Mouse (Mus musculus): ENCODE results near the gene Rab37. TPM values are rescaled to one million over a fixed set of nuclear protein-coding genes. Genes with fewer than 3 reads are reported as not detected.

Gene Rab37
- 1.4 and 1.6 TPM in 2 replicates for polyA plus RNA-seq (2015; fragmentation: Nextera tagmentation; extraction: Ambion mirVana)

DNA sequence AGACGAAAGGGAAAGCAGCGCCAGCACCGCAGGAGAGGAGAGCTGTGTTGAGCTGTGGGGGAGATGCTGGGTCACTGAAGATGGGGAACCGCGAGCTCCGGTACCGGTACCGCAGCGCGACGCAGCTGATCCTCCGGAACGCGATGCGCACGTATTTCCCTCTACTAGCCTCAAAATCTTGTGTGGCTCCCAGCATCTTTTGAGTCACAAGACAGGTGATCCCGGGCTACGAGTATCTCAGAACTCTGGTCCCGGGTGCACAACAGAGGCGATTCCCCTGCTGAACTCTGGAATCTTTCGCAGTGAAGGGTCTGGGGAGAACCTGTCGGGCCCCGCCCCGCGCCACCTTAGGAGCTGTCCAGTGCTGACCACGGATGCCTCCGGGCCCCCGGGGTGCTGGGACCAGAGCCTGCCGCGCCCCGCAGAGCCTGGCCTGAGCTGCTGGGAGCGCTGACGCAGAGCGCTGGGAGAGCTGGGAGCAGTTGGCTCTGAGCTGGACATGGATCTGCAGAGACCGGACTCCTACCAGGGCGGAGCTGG, at the start of gene Rab37:
Gene Rab37 (plus strand): TSS at position 70 of the 540 bp plus-strand sequence.
- ATAC-seq (ENCODE audit: low FRiP score, low read depth) = no peak
- peaks cover 6% of the 10 kb centered on the region; the same call in 1 of the 2 replicates for H3K9me3 ChIP-seq
- H3K36me3 ChIP-seq = no peaks in the 10 kb centered on the region
- no peak within 1 kb of the TSS for H3K9ac ChIP-seq
- peaks cover 9% of the 10 kb centered on the region for H3K4me1 ChIP-seq
- peak within 1 kb of the TSS; percentile 41 for H3K4me2 ChIP-seq (replicated peaks)
- peaks cover 47% of the 10 kb centered on the region for H3K27me3 ChIP-seq
- H3K4me3 ChIP-seq = peak within 1 kb of the TSS; percentile 16; the same call in 1 of the 2 replicates
- WGBS = 2% methylated on average over 36 of the region's 36 CpGs
- no peak within 1 kb of the TSS for H3K27ac ChIP-seq

DNA sequence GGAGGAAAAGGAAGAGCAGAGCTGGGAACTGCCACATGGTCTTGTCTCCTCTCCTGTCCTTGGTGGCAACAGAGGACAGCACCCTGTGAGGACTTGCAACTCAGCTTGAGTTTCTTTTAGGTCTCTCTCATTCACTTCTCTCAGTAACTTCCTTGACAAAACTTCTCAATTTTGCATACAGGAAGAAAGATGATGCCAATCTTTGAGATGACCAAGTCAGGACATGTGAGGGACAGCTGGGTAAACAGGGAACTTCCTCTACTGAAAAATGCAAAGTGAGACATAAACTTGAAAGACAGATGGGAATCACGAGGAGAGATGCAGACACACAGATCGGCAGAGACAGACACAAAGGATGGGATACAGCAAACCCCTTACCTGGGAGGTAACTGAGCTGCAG, 43.0 kb upstream of the Rab37 start, which contains the start of gene Cd300ld3:
Gene Cd300ld3 (minus strand): TSS at position 151 of the 400 bp plus-strand sequence.
- Histone ChIP-seq H3K4me2 (replicated peaks) (no peak within 1 kb of the TSS), H3K36me3 (no peaks in the 10 kb centered on the region), H3K4me3 (no peak within 1 kb of the TSS), H3K9me3 (no peaks in the 10 kb centered on the region), H3K4me1 (no peaks in the 10 kb centered on the region), H3K9ac (no peak within 1 kb of the TSS), H3K27me3 (no peaks in the 10 kb centered on the region), H3K27ac (no peak within 1 kb of the TSS)
- ATAC-seq (ENCODE audit: low FRiP score, low read depth) = no peak
- 74% methylated on average over 2 of the region's 2 CpGs for WGBS

DNA sequence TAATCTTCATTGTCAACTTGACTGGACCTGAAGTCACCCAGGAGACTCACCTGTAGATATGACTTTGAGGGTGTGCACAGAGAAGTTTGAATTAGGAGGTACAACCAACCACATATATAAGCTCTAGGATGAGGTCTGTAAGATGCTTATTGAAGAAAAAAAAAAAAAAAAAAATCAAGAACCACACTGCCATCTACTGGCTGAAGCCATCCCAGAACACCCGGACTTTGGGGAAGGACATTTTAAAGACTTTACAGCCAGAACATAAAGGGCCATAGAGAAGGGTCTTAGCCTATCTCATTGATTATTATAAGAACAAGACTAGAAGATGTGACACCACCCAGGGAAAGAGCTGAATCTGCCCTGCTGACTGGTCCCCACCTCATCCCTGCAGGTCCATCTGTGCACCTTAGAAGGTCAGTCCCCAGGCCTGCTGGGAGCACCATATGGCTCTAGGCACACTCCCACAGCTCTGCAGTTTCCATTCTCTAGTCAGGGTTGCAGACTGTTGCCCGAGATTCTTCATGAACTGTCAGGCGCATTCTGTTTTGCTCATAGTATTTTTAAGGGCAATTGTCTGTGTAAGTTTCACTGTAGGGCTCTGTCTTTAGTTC, 41.8 kb upstream of the Rab37 start:
- no peaks in the 10 kb centered on the region for H3K36me3 ChIP-seq
- WGBS = 37% methylated on average over 3 of the region's 3 CpGs
- H3K4me1 ChIP-seq = no peaks in the 10 kb centered on the region
- no peak overlapping the region for H3K9ac ChIP-seq
- H3K4me3 ChIP-seq = no peak overlapping the region
- H3K27me3 ChIP-seq = no peaks in the 10 kb centered on the region
- no peaks in the 10 kb centered on the region for H3K9me3 ChIP-seq
- no peak overlapping the region for H3K27ac ChIP-seq
- no peak for ATAC-seq (ENCODE audit: low FRiP score, low read depth)
- no peak overlapping the region for H3K4me2 ChIP-seq (replicated peaks)

DNA sequence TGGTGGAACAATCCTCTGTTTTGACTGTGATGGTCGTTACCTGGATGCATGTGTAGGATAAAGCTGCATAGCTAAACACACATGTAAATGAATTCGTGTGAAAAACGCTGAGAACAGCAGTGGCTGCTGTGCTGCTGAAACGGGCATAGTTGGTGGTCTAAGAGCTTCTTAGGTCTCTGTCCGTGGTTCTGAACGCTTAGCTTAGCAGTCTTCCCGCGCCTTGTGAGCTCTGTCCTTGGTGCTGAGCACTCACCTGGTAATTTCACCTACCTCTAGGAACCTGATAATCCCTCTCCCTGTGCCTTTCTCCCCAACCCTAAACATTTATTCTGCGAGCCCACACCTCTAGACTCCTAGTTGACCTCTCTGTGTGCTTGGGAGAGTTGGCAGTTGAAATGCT, 39.0 kb upstream of the Rab37 start:
- H3K4me2 ChIP-seq (replicated peaks) = no peak overlapping the region
- no peak overlapping the region for H3K4me3 ChIP-seq
- no peak overlapping the region for H3K9ac ChIP-seq
- no peaks in the 10 kb centered on the region for H3K4me1 ChIP-seq
- H3K9me3 ChIP-seq = no peaks in the 10 kb centered on the region
- no peak overlapping the region for H3K27ac ChIP-seq
- no peaks in the 10 kb centered on the region for H3K36me3 ChIP-seq
- no peak for ATAC-seq (ENCODE audit: low FRiP score, low read depth)
- 4% methylated on average over 9 of the region's 9 CpGs for WGBS
- no peaks in the 10 kb centered on the region for H3K27me3 ChIP-seq

DNA sequence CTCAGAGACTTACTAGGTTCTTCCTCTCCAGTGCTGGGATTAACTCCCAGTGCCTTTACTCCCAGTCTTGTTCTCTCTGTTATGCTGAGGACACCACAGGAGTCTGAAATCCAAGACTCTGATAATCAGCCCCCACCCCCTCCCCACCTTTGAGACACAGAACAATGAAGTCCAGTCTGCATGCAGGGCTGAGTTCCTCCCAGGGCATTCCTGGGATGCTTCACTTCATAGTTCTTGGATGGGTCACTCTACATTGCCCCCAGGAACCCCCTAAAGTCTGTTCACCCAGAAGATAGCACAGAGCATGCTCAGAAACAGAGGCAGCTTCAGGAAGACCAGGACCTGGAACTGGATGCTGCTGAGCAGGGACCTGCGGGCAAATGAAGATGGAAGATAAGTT, 38.2 kb upstream of the Rab37 start:
- Histone ChIP-seq H3K9ac (no peak overlapping the region), H3K4me3 (no peak overlapping the region), H3K4me2 (replicated peaks) (no peak overlapping the region), H3K9me3 (no peaks in the 10 kb centered on the region), H3K36me3 (no peaks in the 10 kb centered on the region), H3K27me3 (no peaks in the 10 kb centered on the region), H3K4me1 (no peaks in the 10 kb centered on the region), H3K27ac (no peak overlapping the region)
- no peak for ATAC-seq (ENCODE audit: low FRiP score, low read depth)
- WGBS = 81% methylated on average over 1 of the region's 1 CpGs

DNA sequence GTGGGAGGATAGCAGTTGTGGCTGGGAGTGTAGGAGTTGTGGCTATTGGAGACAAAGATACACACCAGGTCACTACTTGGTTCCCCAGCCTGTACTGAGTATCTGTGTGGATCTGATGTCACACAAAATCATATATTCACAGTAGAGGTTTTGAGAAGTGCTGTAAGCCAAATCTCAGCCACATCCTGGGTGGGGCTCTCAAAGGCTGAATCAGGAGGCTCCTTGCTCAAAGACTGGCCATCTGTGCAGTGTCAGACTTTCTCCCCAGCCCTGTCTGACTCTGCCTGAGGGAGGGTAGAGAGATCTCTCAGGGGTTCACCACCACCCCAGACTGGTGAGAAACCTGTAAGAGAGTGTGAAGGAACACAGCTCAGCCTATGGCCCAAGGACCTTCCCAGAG, 36.7 kb upstream of the Rab37 start:
- no peak for ATAC-seq (ENCODE audit: low FRiP score, low read depth)
- H3K36me3 ChIP-seq = no peaks in the 10 kb centered on the region

DNA sequence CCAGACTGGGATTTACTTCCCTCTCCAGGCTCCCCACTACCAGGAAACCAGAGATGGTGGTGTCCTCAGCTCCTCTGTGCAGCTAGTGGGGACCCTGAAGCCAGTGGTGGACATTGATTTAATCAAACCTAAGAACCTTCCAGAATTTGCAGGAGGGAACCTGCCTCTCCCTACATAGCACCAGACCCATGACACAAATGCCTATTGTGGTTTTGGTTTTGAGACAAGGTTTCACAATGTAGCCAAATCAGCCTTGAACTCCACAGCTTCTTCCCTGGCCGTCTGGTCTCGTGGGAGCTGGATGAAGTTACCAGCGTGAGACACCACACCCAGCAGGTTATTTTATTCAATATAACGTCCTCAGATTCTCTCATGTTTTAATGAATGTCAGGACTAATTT, 32.5 kb upstream of the Rab37 start:
- Histone ChIP-seq H3K27ac (no peak overlapping the region), H3K9me3 (no peaks in the 10 kb centered on the region), H3K4me2 (replicated peaks) (no peak overlapping the region), H3K4me1 (no peaks in the 10 kb centered on the region), H3K36me3 (no peaks in the 10 kb centered on the region), H3K9ac (no peak overlapping the region), H3K4me3 (no peak overlapping the region), H3K27me3 (peaks cover 5% of the 10 kb centered on the region; the same call in 1 of the 2 replicates)
- no peak for ATAC-seq (ENCODE audit: low FRiP score, low read depth)
- WGBS = 71% methylated on average over 4 of the region's 4 CpGs

More for the DNA sequence above, 36.7 kb upstream of the Rab37 start:
- Histone ChIP-seq H3K27me3 (no peaks in the 10 kb centered on the region), H3K9me3 (no peaks in the 10 kb centered on the region), H3K4me3 (no peak overlapping the region), H3K4me2 (replicated peaks) (no peak overlapping the region), H3K9ac (no peak overlapping the region), H3K4me1 (no peaks in the 10 kb centered on the region), H3K27ac (no peak overlapping the region)

DNA sequence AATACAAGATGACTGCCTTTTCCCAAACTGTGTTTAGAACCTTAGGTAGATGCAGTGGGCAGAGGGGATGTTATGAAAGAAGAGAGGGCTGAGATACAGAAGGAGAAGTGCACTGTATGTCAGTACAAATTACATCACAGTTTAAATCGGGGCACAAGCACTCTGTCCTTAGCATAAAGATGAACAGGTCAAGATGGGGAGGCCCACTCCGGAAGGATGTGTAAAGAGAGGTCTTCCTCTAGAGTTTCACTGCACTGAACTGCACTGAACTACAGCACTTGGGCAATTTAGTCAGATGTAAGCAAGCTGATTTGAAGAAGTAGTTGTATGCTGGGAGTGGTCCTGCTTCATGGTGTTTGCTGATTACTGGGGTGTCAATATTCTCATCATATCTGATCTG, 31.4 kb upstream of the Rab37 start:
- no peak for ATAC-seq (ENCODE audit: low FRiP score, low read depth)
- H3K4me3 ChIP-seq = no peak overlapping the region
- H3K9ac ChIP-seq = no peak overlapping the region
- 83% methylated on average over 2 of the region's 2 CpGs for WGBS
- H3K27ac ChIP-seq = no peak overlapping the region
- no peaks in the 10 kb centered on the region for H3K4me1 ChIP-seq
- no peaks in the 10 kb centered on the region for H3K9me3 ChIP-seq
- no peak overlapping the region for H3K4me2 ChIP-seq (replicated peaks)
- peaks cover 5% of the 10 kb centered on the region; the same call in 1 of the 2 replicates for H3K27me3 ChIP-seq
- no peaks in the 10 kb centered on the region for H3K36me3 ChIP-seq

DNA sequence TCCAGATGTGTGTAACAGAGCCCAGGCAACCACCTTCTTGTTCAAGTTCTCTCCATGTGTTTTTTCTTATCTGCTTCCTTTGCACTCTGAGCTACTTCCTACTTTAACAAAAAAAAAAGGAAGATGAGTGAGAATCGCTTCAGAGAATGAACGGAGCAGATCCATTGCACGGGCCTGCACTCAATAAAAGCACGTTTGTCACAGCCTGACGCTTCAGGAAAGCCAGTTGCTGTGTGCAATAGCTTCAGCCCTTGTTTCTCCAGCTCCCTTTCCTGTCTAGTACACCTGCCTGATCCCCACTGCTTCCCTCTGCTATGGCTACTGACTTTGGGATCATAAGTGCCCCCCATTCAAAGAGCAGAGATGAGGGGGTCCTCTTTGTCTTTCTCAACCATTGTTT, 29.2 kb upstream of the Rab37 start, which contains the start of gene Cd300e:
Gene Cd300e (minus strand): TSS at position 101 of the 400 bp plus-strand sequence.
- ATAC-seq (ENCODE audit: low FRiP score, low read depth) = no peak
- no peaks in the 10 kb centered on the region for H3K36me3 ChIP-seq
- no peak within 1 kb of the TSS for H3K27ac ChIP-seq
- H3K4me2 ChIP-seq (replicated peaks) = no peak within 1 kb of the TSS
- H3K4me1 ChIP-seq = no peaks in the 10 kb centered on the region
- no peak within 1 kb of the TSS for H3K4me3 ChIP-seq
- peaks cover 5% of the 10 kb centered on the region; the same call in 1 of the 2 replicates for H3K27me3 ChIP-seq
- 44% methylated on average over 5 of the region's 5 CpGs for WGBS
- no peaks in the 10 kb centered on the region for H3K9me3 ChIP-seq
- no peak within 1 kb of the TSS for H3K9ac ChIP-seq

DNA sequence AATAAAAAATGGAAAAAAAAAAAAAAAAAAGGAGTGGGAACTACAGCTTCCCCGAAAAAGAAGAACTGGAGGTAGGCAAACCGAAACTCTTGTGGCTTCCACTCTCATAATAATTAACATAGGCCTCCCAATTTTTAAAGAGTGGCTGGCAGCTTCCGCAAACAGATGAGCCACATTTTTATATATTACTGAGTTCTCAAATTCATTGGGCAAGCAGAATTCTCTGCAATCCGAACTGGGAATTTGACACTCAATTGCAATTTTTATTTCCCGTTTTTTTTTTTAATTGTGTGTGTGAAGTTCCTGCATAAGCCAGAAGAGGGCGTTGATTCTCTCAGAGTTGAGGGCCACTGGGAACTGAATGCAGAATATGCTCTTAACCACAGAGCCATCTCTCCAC, 24.5 kb upstream of the Rab37 start:
- H3K4me2 ChIP-seq (replicated peaks) = no peak overlapping the region
- no peaks in the 10 kb centered on the region for H3K36me3 ChIP-seq
- no peak overlapping the region for H3K9ac ChIP-seq
- no peak overlapping the region for H3K4me3 ChIP-seq
- 63% methylated on average over 6 of the region's 6 CpGs for WGBS
- no peaks in the 10 kb centered on the region for H3K9me3 ChIP-seq
- ATAC-seq (ENCODE audit: low FRiP score, low read depth) = no peak
- H3K27me3 ChIP-seq = peaks cover 16% of the 10 kb centered on the region
- no peak overlapping the region for H3K27ac ChIP-seq
- peaks cover 6% of the 10 kb centered on the region for H3K4me1 ChIP-seq

DNA sequence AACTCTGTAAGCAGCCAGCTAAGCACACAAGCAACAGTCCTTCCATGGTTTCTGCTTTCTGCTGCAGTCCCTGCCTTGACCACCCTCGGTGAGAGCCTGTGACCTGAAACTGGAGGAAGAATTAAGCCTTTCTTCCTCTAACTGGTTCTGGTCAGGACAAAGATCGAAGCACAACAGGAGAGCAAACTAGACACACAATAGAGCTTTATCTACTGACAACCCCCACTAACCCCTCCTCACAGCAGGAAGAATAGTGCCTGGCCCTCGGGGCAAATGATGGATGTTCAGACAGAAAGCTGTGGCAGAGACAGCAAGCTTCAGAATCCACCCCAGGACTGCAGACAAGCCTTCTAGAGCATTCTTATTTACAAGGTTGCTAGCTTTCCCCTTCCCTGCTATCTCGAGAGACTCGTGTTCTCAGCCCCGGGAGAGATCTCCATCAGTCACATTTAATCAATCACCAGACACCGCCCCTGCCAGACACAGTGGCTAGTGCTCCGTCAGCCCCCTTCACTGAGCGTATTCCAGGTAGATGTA, 20.1 kb upstream of the Rab37 start:
- 18% methylated on average over 9 of the region's 9 CpGs for WGBS
- Histone ChIP-seq H3K4me2 (replicated peaks) (peak overlapping the region; percentile 21), H3K27me3 (peaks cover 11% of the 10 kb centered on the region), H3K36me3 (no peaks in the 10 kb centered on the region), H3K27ac (no peak overlapping the region), H3K4me3 (no peak overlapping the region), H3K9me3 (no peaks in the 10 kb centered on the region), H3K9ac (no peak overlapping the region), H3K4me1 (peaks cover 10% of the 10 kb centered on the region)
- ATAC-seq (ENCODE audit: low FRiP score, low read depth) = no peak

DNA sequence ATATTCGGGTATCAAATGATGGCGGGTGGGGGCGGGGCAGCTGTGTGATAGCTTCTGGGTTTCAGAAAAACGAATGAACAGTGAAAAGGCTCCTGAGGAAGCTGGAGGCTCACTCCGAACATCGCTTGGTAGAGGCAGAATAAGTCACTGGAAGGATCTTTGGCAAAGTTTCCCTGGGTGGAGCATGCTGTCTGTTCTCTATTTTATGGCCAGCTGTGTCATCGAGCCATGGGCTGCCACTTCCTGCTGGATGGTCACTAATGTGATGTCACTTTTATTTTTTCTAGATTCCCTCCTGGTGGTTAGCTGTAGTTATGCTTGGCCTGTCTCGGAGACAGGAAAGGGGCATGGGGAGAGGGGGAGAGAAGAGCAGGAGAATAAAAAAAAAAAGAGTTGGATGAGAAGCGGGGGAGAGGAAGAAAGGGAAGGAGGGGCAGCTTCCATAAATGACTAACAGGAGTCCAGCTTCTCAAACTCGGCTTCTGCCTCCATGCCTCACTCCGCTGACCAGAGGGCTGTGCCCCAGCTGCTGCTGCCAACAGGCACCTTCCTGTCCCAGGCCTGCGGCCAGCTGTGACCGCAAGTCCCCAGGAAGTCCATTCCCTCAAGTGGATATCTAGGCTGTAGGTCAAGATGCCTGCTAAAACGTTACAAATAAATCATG, 19.5 kb upstream of the Rab37 start:
- Histone ChIP-seq H3K9me3 (no peaks in the 10 kb centered on the region), H3K9ac (no peak overlapping the region), H3K36me3 (no peaks in the 10 kb centered on the region), H3K4me3 (no peak overlapping the region), H3K27me3 (peaks cover 11% of the 10 kb centered on the region), H3K27ac (no peak overlapping the region), H3K4me1 (peaks cover 10% of the 10 kb centered on the region), H3K4me2 (replicated peaks) (peak overlapping the region; percentile 21)
- no peak for ATAC-seq (ENCODE audit: low FRiP score, low read depth)
- WGBS = 25% methylated on average over 14 of the region's 14 CpGs

All from limb, embryonic 13.5 days (tissue).